Mouse (Mus musculus) brain, adult 2 months (tissue): Measurements from ENCODE around the gene Tceanc2.

Experiments
- DNase-seq: peaks from one replicate; pipeline ENCODE4 v3.0.0; 2011; ENCODE audit warnings: low read depth, low spot score

Tceanc2 gene

GRCm38 (mm10) chr4:107178830-107179490, at the start of gene Tceanc2:
Gene Tceanc2 (minus strand): TSS chr4:107179116.
- peak; percentile 61 for DNase-seq

DNA sequence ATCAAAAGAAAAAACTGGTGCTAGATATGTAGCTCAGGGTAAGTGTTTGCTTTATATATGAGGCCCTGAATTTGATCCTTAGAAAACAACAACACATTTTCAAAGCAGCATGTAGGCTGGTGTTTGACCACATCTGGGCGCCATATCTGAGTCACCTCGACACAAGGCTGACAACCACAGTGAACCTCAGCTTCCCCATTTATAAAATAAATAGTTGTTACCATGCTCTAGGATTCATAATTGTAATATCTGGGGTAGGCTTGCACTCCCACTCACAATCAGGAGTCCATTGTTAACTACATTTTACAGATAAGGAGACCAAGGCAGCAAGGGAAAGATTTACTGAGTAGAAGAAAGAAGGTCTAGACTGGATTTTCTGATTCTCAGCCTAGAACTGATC, 47.4 kb upstream of the Tceanc2 start:
- DNase-seq: no peak

- peak; percentile 62 for DNase-seq
Observed at GRCm38 (mm10) chr4:107223225-107224204, 44.6 kb upstream of the Tceanc2 start.

DNA sequence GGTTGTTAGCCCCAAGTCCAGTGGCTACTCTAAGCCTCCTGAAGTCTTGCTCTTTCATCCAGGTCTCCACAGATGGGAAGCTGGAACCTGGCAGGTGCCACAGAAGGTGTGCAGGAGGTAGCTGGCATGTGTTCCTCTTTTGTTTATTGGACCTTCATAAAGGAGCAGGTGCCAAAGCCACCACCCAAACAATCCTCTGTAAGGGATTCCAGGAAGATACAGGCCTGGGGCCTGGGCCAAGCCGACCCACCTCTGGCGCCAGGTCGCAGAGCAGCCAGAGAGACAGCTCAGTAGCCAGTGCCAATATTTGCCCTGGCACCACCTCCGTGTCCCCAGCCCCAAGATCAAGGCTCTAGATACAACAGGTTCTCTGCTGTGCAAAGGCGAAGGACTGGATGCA, 42.6 kb upstream of the Tceanc2 start:
- no peak for DNase-seq

- DNase-seq: no peak
Observed at GRCm38 (mm10) chr4:107217574-107217973, 38.7 kb upstream of the Tceanc2 start.

DNA sequence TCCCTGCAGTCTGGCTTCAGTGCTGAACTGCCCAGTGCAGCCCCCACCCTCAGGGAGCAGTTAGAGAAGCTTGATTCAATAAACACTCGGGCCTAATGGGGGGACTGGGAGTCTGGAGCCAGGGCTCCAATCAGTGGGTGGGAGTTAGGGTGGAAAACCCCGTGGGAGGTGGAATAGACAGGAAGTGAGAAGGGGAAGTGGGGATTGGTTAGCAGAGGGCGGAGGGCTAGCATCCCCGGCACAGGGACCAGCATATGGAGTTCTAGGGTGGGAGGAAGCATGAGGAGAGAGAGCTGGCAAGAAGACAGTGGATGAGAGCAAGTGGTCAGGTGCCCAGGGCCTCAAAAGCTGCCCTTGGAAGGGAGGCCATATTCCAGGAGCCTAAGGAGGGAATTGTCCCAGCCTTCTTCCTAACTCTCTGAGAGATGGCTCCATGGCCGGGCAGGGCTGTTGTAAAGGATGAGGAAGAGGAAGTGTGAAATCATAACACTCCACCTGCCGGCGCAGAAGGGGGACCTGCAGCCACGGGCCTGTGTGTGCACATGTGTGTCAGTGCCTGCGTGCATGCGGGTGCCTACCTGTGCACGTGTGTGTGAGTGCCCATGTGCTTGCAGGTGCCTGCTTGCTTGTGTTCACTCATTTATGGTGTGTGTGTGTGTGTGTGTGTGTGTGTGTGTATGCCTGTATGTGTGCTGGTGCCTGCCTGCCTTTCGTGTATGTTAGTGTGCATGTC, 34.5 kb upstream of the Tceanc2 start:
- DNase-seq: no peak

DNA sequence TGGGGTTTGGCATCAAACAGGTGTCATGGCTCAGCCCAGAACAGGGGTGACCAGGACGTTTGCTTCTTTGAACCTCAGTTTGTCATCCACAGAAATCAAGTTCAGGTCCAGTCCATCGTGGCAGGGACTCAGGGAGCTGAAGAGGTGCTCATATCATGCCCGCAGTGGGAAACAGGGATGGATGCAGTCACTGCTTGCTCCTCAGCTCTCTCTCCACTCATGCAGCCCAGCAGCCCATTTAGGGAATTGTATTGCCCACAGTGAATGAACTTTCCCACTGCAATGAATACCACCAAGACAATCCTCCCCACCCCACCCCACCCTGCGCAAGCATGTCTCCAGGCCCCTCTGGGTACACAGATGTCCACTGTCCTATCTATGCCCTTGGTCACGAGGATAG, 33.0 kb upstream of the Tceanc2 start:
- DNase-seq: no peak

GRCm38 (mm10) chr4:107211465-107211864, 32.5 kb upstream of the Tceanc2 start:
- peak; percentile 64 for DNase-seq

DNA sequence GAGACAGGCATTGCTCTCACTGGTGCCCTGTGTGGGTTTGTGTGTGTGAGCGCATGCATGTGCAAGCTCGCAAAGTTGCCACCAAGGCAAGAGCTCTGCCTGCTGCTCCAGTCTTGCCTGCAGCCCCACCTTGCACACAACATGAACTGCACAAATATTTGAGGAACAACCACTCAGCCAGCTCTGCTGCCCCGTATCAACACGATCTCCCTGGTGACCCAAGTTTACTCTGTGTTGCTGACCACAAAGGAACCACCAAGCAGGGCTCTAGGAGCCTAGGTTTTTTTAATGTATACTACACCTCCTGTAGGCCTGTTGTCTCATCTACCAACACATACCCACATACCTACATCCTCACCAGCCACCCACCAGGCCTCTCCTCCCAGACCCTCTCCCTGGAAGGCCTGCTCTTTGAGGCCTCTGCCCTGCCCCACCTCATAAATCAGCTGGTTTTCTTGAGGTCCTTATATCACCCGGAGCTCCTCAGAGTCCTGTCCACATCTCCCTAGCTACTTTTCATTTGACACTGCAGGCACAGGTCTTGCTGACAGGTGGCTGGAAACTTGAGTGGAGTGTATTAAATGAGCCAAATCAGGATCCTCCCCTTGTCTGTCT, 31.7 kb upstream of the Tceanc2 start:
- DNase-seq: no peak

DNA sequence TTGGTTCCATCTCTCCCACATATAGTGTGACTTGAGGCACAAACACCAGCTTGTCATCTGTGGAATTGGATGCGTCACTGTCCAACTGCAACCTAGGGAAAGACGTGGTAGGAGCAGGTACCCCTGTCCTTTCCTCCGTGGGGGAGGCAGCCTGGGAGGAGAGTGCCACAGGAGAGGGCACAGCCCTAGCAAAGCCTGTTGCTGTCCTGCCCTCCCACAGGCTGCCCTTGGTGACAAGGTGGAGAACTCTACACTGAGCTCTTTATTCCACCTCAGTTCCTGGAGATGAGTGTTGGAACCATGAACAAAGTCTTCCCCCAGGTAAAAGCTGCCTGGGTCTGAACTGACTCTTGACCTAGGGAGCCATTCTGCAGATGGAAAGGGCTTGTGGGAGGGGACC, 30.0 kb upstream of the Tceanc2 start, which contains the start of gene Ldlrad1:
Gene Ldlrad1, plus strand, starts transcription at position 301 of the 400 bp plus-strand sequence.
- no peak for DNase-seq

- no peak for DNase-seq
Observed at GRCm38 (mm10) chr4:107207016-107207415, 28.1 kb upstream of the Tceanc2 start.

- no peak for DNase-seq
Observed at GRCm38 (mm10) chr4:107203001-107203400, 24.1 kb upstream of the Tceanc2 start.

GRCm38 (mm10) chr4:107201779-107202178, 22.9 kb upstream of the Tceanc2 start:
- no peak for DNase-seq

- DNase-seq: peak; percentile 70
Observed at GRCm38 (mm10) chr4:107198072-107198471, 19.2 kb upstream of the Tceanc2 start.

- DNase-seq: no peak
Observed at GRCm38 (mm10) chr4:107196454-107196853, 17.5 kb upstream of the Tceanc2 start.

GRCm38 (mm10) chr4:107193841-107194240, 14.9 kb upstream of the Tceanc2 start:
- DNase-seq: no peak

DNA sequence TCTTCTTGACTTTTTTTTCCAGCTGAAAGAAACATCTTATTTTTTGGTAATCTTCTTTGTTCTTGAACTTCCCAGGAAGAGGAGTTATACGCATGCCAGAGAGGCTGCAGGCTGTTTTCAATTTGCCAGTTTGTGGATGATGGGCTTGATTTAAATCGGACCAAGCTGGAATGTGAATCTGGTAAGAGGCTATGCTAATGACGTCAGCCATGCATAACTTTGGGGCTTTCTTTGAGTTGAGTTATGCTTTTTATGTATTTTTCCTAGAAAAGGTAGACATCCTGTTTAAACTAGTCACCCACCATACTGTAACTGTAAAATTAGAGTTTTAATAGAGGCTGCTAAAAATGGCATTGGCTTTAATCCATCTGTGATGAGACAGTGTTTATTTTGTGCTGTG, 6.8 kb upstream of the Tceanc2 start:
- DNase-seq: no peak

DNA sequence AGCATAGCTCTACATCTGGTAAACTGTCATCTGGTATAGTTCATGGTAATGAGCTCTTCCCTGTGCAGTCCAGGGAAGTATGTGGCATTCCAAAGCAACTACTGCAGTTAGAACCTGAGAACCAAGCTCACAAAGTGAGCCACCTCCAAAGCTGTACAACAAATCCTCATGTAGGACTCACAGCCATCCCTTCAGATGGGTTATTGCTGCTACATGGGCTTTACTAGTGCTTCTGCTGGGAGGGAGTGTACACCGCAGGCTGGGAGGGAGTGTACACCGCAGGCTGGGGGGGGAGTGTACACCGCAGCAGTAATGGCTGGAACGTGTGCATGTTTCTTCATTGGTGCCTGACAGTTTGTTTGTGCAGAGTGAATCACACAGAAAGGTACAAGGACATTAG, 4.3 kb upstream of the Tceanc2 start:
- DNase-seq: no peak

GRCm38 (mm10) chr4:107182796-107183195, 3.9 kb upstream of the Tceanc2 start:
- DNase-seq: no peak

- no peak for DNase-seq
Observed at GRCm38 (mm10) chr4:107181866-107182265, 3.0 kb upstream of the Tceanc2 start.

DNA sequence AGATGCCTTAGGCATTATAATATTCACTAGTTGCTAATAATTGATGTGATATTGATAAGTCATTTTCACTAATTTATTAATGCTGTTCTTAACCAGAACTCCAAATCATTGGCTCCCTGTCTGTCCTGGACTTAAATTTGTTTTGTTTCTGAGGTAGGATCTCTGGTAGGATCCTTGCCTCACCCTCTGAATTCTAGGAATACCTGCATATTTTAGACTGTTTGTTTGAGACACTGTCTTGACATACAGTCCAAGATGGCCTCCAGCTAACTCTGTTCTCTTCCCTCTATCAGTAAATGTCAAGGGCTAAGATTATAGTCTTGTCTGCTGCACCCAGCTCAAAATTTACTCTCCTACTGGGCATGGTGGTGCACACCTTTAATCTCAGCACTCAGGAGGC, 1.8 kb upstream of the Tceanc2 start:
- no peak for DNase-seq

DNA sequence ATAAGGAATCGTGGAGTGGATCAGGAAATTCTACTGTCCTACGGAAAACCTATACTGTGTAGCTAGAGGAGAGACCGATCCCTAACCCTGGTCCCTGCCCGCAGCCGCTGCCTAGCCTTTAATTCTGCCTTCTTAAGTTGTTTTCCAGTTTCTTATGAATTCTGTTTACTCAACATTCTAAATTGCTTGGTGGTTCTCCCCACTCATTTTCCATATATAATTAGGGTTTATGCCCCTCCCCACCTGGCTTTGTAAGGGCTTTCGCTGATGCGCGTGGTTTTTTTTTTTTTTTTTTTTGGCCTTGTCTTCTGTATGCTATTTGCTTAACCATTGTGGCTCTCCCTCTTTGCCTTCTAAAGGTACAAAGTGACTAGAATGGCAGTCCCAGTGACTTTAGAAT, 645 bp upstream of the Tceanc2 start:
- peak; percentile 12 for DNase-seq
